In genomic region chr3:89842258-89842657, GRCm38 (mm10) we compare ENCODE assay signal across 8 mouse cellular contexts. TPM values are rescaled to one million over a fixed set of nuclear protein-coding genes. Genes with fewer than 3 reads are reported as not detected.
DNase-seq lines count a peak whose midpoint lies in the region; ATAC-seq and TF ChIP-seq lines count a peak whose summit lies in the region.

No protein-coding gene starts in this region.

- no peak overlapping the region for H3K4me3 ChIP-seq in forebrain, embryonic 10.5 days
- H3K4me3 ChIP-seq in forebrain, embryonic 14.5 days (ENCODE audit: low read depth, low read length), result no peak overlapping the region
- H3K4me3 ChIP-seq in midbrain, postnatal 0 days (ENCODE audit: low read depth, low read length), result no peak overlapping the region
- no peak overlapping the region for H3K4me3 ChIP-seq in midbrain, embryonic 15.5 days
- no peak overlapping the region for H3K4me3 ChIP-seq in forebrain, embryonic 12.5 days (replicated peaks)

- ATAC-seq in forebrain, embryonic 14.5 days, result no peak
- no peak for ATAC-seq in midbrain, postnatal 0 days (ENCODE audit: low FRiP score)
- ATAC-seq in midbrain, embryonic 15.5 days (replicated peaks), result no peak
- no peak for ATAC-seq in forebrain, embryonic 12.5 days (ENCODE audit: low FRiP score)
- no peak; the same call in 1 of the 2 replicates for ATAC-seq in megakaryocyte-erythroid progenitor cell, adult 5-6 weeks (replicated peaks; ENCODE audit: low FRiP score, low TSS enrichment, poor library complexity, severe bottlenecking)

- peak; percentile 27 for DNase-seq in forebrain, embryonic 10.5 days (ENCODE audit: extremely low spot score, low spot score)
- no peak for DNase-seq in forebrain, embryonic 14.5 days (ENCODE audit: low spot score)
- peak; percentile 47 for DNase-seq in midbrain, postnatal 0 days (ENCODE audit: low spot score)
- peak; percentile 58 for DNase-seq in embryo, embryonic 10.5 days (ENCODE audit: low spot score)
- DNase-seq in mesoderm, embryonic 11.5 days (ENCODE audit: low read depth, low spot score), result peak; percentile 48

- no peak overlapping the region for H3K27ac ChIP-seq in forebrain, embryonic 10.5 days
- no peak overlapping the region for H3K27ac ChIP-seq in forebrain, embryonic 14.5 days (ENCODE audit: low read depth, low read length)
- H3K27ac ChIP-seq in midbrain, postnatal 0 days (ENCODE audit: low read depth, low read length), result no peak overlapping the region
- no peak overlapping the region for H3K27ac ChIP-seq in midbrain, embryonic 15.5 days
- no peak overlapping the region for H3K27ac ChIP-seq in forebrain, embryonic 12.5 days

- WGBS in forebrain, embryonic 10.5 days, result 66% methylated on average over 4 of the region's 4 CpGs
- WGBS in forebrain, embryonic 14.5 days, result 81% methylated on average over 4 of the region's 4 CpGs
- 73% methylated on average over 4 of the region's 4 CpGs for WGBS in midbrain, postnatal 0 days
- WGBS in midbrain, embryonic 15.5 days, result 79% methylated on average over 4 of the region's 4 CpGs
- WGBS in forebrain, embryonic 12.5 days, result 71% methylated on average over 4 of the region's 4 CpGs

- no peaks in the 10 kb centered on the region for H3K36me3 ChIP-seq in forebrain, embryonic 10.5 days (replicated peaks)
- no peaks in the 10 kb centered on the region for H3K36me3 ChIP-seq in forebrain, embryonic 14.5 days (ENCODE audit: control insufficient read depth, insufficient read depth, low read length)
- no peaks in the 10 kb centered on the region for H3K36me3 ChIP-seq in midbrain, postnatal 0 days (ENCODE audit: insufficient read depth, low read length)
- H3K36me3 ChIP-seq in midbrain, embryonic 15.5 days (replicated peaks), result no peaks in the 10 kb centered on the region
- no peaks in the 10 kb centered on the region for H3K36me3 ChIP-seq in forebrain, embryonic 12.5 days (replicated peaks)

- H3K9me3 ChIP-seq in forebrain, embryonic 10.5 days, result no peaks in the 10 kb centered on the region; the same call in 1 of the 2 replicates
- H3K9me3 ChIP-seq in forebrain, embryonic 14.5 days (replicated peaks; ENCODE audit: control insufficient read depth, low read length), result no peaks in the 10 kb centered on the region
- no peaks in the 10 kb centered on the region for H3K9me3 ChIP-seq in midbrain, postnatal 0 days (ENCODE audit: low read length)
- no peaks in the 10 kb centered on the region for H3K9me3 ChIP-seq in midbrain, embryonic 15.5 days
- H3K9me3 ChIP-seq in forebrain, embryonic 12.5 days, result no peaks in the 10 kb centered on the region

- H3K4me2 ChIP-seq in forebrain, embryonic 14.5 days (ENCODE audit: low read length), result no peak overlapping the region
- H3K4me2 ChIP-seq in midbrain, postnatal 0 days (ENCODE audit: low read depth, low read length, poor library complexity, severe bottlenecking), result no peak overlapping the region
- no peak overlapping the region for H3K4me2 ChIP-seq in midbrain, embryonic 15.5 days
- H3K4me2 ChIP-seq in forebrain, embryonic 12.5 days, result no peak overlapping the region

- peak; percentile 66 for TF ChIP-seq CTCF in midbrain, postnatal 0 days (IDR thresholded peaks at IDR 0.05)

- no peaks in the 10 kb centered on the region for H3K27me3 ChIP-seq in forebrain, embryonic 10.5 days (ENCODE audit: poor library complexity, severe bottlenecking)
- no peaks in the 10 kb centered on the region for H3K27me3 ChIP-seq in forebrain, embryonic 14.5 days (replicated peaks; ENCODE audit: control insufficient read depth, insufficient read depth, low read length)
- no peaks in the 10 kb centered on the region for H3K27me3 ChIP-seq in midbrain, postnatal 0 days (ENCODE audit: insufficient read depth, low read length)
- no peaks in the 10 kb centered on the region for H3K27me3 ChIP-seq in midbrain, embryonic 15.5 days (replicated peaks)
- no peaks in the 10 kb centered on the region for H3K27me3 ChIP-seq in forebrain, embryonic 12.5 days

- H3K4me1 ChIP-seq in forebrain, embryonic 10.5 days, result peaks cover 6% of the 10 kb centered on the region
- no peaks in the 10 kb centered on the region for H3K4me1 ChIP-seq in forebrain, embryonic 14.5 days (ENCODE audit: control insufficient read depth, insufficient read depth, low read length)
- no peaks in the 10 kb centered on the region for H3K4me1 ChIP-seq in midbrain, postnatal 0 days (ENCODE audit: insufficient read depth, low read length)
- no peaks in the 10 kb centered on the region for H3K4me1 ChIP-seq in midbrain, embryonic 15.5 days
- H3K4me1 ChIP-seq in forebrain, embryonic 12.5 days, result no peaks in the 10 kb centered on the region

- no peak overlapping the region for H3K9ac ChIP-seq in forebrain, embryonic 14.5 days (ENCODE audit: low read length)
- no peak overlapping the region for H3K9ac ChIP-seq in midbrain, postnatal 0 days (replicated peaks; ENCODE audit: low read length, poor library complexity, severe bottlenecking)
- no peak overlapping the region for H3K9ac ChIP-seq in midbrain, embryonic 15.5 days
- no peak overlapping the region for H3K9ac ChIP-seq in forebrain, embryonic 12.5 days

RNA-seq across cellular contexts. Expression of gene She, which starts 11.1 kb away (rescaled TPM):
- 2.3 TPM in 2 replicates for polyA plus RNA-seq in forebrain, embryonic 10.5 days (2016; fragmentation: Nextera tagmentation; extraction: Ambion mirVana)
- 0.93 and 0.95 TPM in 2 replicates for polyA plus RNA-seq in forebrain, embryonic 14.5 days (2014; fragmentation: Nextera tagmentation; extraction: Ambion mirVana)
- 1.8 and 2.7 TPM in 2 replicates for total RNA-seq in midbrain, postnatal 0 days (2014; rRNA removed)
- polyA plus RNA-seq in midbrain, postnatal 0 days (2015; fragmentation: Nextera tagmentation; extraction: Ambion mirVana), result 0.91 and 1.0 TPM in 2 replicates
- 1.6 TPM in 2 replicates for polyA plus RNA-seq in midbrain, embryonic 15.5 days (2015; fragmentation: Nextera tagmentation; extraction: Ambion mirVana)
- 1.7 and 1.8 TPM in 2 replicates for polyA plus RNA-seq in forebrain, embryonic 12.5 days (2016; fragmentation: Nextera tagmentation; extraction: Ambion mirVana)
- not detected in 2 replicates for total RNA-seq in megakaryocyte-erythroid progenitor cell, adult 5-6 weeks (2014; fragmentation: Nextera tagmentation)
- not detected in 2 replicates for total RNA-seq in megakaryocyte-erythroid progenitor cell, adult 5-6 weeks (2017)
